Mouse (Mus musculus): ENCODE measurements at regions not wholly inside any gene's neighbourhood (a gene's known extent, or its start where the extent isn't known, plus 50 kb on each side); places are given as distances from the start of the nearest gene placed in this dataset.

- H3K9me3 ChIP-seq (ENCODE audit: control insufficient read depth, insufficient read depth, low read depth, low read length), result no peaks in the 10 kb centered on the region
- in situ Hi-C loops (cut with MboI; ENCODE audit: low sequenced_read_pairs in 2 of 2, unreplicated experiment in 2 of 2), result no loop called here
- H3K9ac ChIP-seq (ENCODE audit: insufficient read depth, low read depth, low read length, poor library complexity, severe bottlenecking), result no peak overlapping the region
- H3K4me1 ChIP-seq (ENCODE audit: control insufficient read depth in 2 of 2, insufficient read depth in 2 of 2, low read length in 2 of 2, poor library complexity in 1 of 2), result no peaks in the 10 kb centered on the region
- no peaks in the 10 kb centered on the region for H3K36me3 ChIP-seq (ENCODE audit: control insufficient read depth, insufficient read depth, low read length, poor library complexity, severe bottlenecking)
- no peak for DNase-seq (ENCODE audit: low read depth, low spot score)
- no peak overlapping the region for H3K4me3 ChIP-seq (ENCODE audit: insufficient read depth in 1 of 2, low read depth in 1 of 2, low read length in 2 of 2, poor library complexity in 1 of 2, severe bottlenecking in 1 of 2)
- TF ChIP-seq ZNF384 (IDR thresholded peaks at IDR 0.05; ENCODE audit: low read depth, low read length), result no peak
- no peak for TF ChIP-seq CHD2 (IDR thresholded peaks at IDR 0.05; ENCODE audit: low read depth, low read length)
- TF ChIP-seq MAFK (IDR thresholded peaks at IDR 0.05; ENCODE audit: insufficient read depth, low read depth, low read length), result no peak
- TF ChIP-seq ZC3H11A (IDR thresholded peaks at IDR 0.05; ENCODE audit: borderline replicate concordance, low read depth, low read length), result no peak
- no peak for TF ChIP-seq HCFC1 (IDR thresholded peaks at IDR 0.05; ENCODE audit: borderline replicate concordance, insufficient read depth, low read length)
- H3K27ac ChIP-seq (ENCODE audit: insufficient read depth, low read depth, low read length, poor library complexity, severe bottlenecking), result no peak overlapping the region
These were observed 129.3 kb downstream of the Hlx start for GRCm38 (mm10) chr1:184603136-184603535.

- no peak overlapping the region for H3K27ac ChIP-seq (ENCODE audit: insufficient read depth, low read depth, low read length, poor library complexity, severe bottlenecking)
These were observed 137.0 kb downstream of the Hlx start for GRCm38 (mm10) chr1:184595449-184595848.

GRCm38 (mm10) chr1:184590634-184591033, 141.8 kb downstream of the Hlx start:
- TF ChIP-seq ZC3H11A (IDR thresholded peaks at IDR 0.05; ENCODE audit: borderline replicate concordance, low read depth, low read length), result no peak
- no peak for TF ChIP-seq MAFK (IDR thresholded peaks at IDR 0.05; ENCODE audit: insufficient read depth, low read depth, low read length)
- TF ChIP-seq CHD2 (IDR thresholded peaks at IDR 0.05; ENCODE audit: low read depth, low read length), result no peak
- no peak for TF ChIP-seq ZNF384 (IDR thresholded peaks at IDR 0.05; ENCODE audit: low read depth, low read length)
- TF ChIP-seq HCFC1 (IDR thresholded peaks at IDR 0.05; ENCODE audit: borderline replicate concordance, insufficient read depth, low read length), result no peak
- DNase-seq (ENCODE audit: low read depth, low spot score), result no peak
- Histone ChIP-seq H3K36me3 (ENCODE audit: control insufficient read depth, insufficient read depth, low read length, poor library complexity, severe bottlenecking) (no peaks in the 10 kb centered on the region), H3K4me1 (ENCODE audit: control insufficient read depth in 2 of 2, insufficient read depth in 2 of 2, low read length in 2 of 2, poor library complexity in 1 of 2) (no peaks in the 10 kb centered on the region), H3K4me3 (ENCODE audit: insufficient read depth in 1 of 2, low read depth in 1 of 2, low read length in 2 of 2, poor library complexity in 1 of 2, severe bottlenecking in 1 of 2) (no peak overlapping the region), H3K9ac (ENCODE audit: insufficient read depth, low read depth, low read length, poor library complexity, severe bottlenecking) (no peak overlapping the region), H3K9me3 (ENCODE audit: control insufficient read depth, insufficient read depth, low read depth, low read length) (no peaks in the 10 kb centered on the region), H3K27ac (ENCODE audit: insufficient read depth, low read depth, low read length, poor library complexity, severe bottlenecking) (no peak overlapping the region)
- in situ Hi-C loops (cut with MboI; ENCODE audit: low sequenced_read_pairs in 2 of 2, unreplicated experiment in 2 of 2), result no loop called here

More at GRCm38 (mm10) chr1:184595449-184595848, 137.0 kb downstream of the Hlx start:
- H3K4me3 ChIP-seq (ENCODE audit: insufficient read depth in 1 of 2, low read depth in 1 of 2, low read length in 2 of 2, poor library complexity in 1 of 2, severe bottlenecking in 1 of 2), result no peak overlapping the region
- in situ Hi-C loops (cut with MboI; ENCODE audit: low sequenced_read_pairs in 2 of 2, unreplicated experiment in 2 of 2), result no loop called here
- H3K9me3 ChIP-seq (ENCODE audit: control insufficient read depth, insufficient read depth, low read depth, low read length), result no peaks in the 10 kb centered on the region
- TF ChIP-seq HCFC1 (IDR thresholded peaks at IDR 0.05; ENCODE audit: borderline replicate concordance, insufficient read depth, low read length), result no peak
- no peak for TF ChIP-seq CHD2 (IDR thresholded peaks at IDR 0.05; ENCODE audit: low read depth, low read length)
- no peak for TF ChIP-seq ZC3H11A (IDR thresholded peaks at IDR 0.05; ENCODE audit: borderline replicate concordance, low read depth, low read length)
- TF ChIP-seq MAFK (IDR thresholded peaks at IDR 0.05; ENCODE audit: insufficient read depth, low read depth, low read length), result no peak
- no peak for TF ChIP-seq ZNF384 (IDR thresholded peaks at IDR 0.05; ENCODE audit: low read depth, low read length)
- H3K4me1 ChIP-seq (ENCODE audit: control insufficient read depth in 2 of 2, insufficient read depth in 2 of 2, low read length in 2 of 2, poor library complexity in 1 of 2), result no peaks in the 10 kb centered on the region
- DNase-seq (ENCODE audit: low read depth, low spot score), result no peak
- H3K9ac ChIP-seq (ENCODE audit: insufficient read depth, low read depth, low read length, poor library complexity, severe bottlenecking), result no peak overlapping the region
- H3K36me3 ChIP-seq (ENCODE audit: control insufficient read depth, insufficient read depth, low read length, poor library complexity, severe bottlenecking), result no peaks in the 10 kb centered on the region

- Histone ChIP-seq H3K36me3 (ENCODE audit: control insufficient read depth, insufficient read depth, low read length, poor library complexity, severe bottlenecking) (no peaks in the 10 kb centered on the region), H3K4me3 (ENCODE audit: insufficient read depth in 1 of 2, low read depth in 1 of 2, low read length in 2 of 2, poor library complexity in 1 of 2, severe bottlenecking in 1 of 2) (no peak overlapping the region), H3K9me3 (ENCODE audit: control insufficient read depth, insufficient read depth, low read depth, low read length) (no peaks in the 10 kb centered on the region), H3K4me1 (ENCODE audit: control insufficient read depth in 2 of 2, insufficient read depth in 2 of 2, low read length in 2 of 2, poor library complexity in 1 of 2) (no peaks in the 10 kb centered on the region), H3K9ac (ENCODE audit: insufficient read depth, low read depth, low read length, poor library complexity, severe bottlenecking) (no peak overlapping the region), H3K27ac (ENCODE audit: insufficient read depth, low read depth, low read length, poor library complexity, severe bottlenecking) (no peak overlapping the region)
- TF ChIP-seq ZNF384 (IDR thresholded peaks at IDR 0.05; ENCODE audit: low read depth, low read length) (no peak), CHD2 (IDR thresholded peaks at IDR 0.05; ENCODE audit: low read depth, low read length) (no peak), ZC3H11A (IDR thresholded peaks at IDR 0.05; ENCODE audit: borderline replicate concordance, low read depth, low read length) (no peak)
- in situ Hi-C loops (cut with MboI; ENCODE audit: low sequenced_read_pairs in 2 of 2, unreplicated experiment in 2 of 2), result no loop called here
- no peak for DNase-seq (ENCODE audit: low read depth, low spot score)
These were observed 143.1 kb downstream of the Hlx start for GRCm38 (mm10) chr1:184589277-184589676.

GRCm38 (mm10) chr1:184584505-184584874, 147.9 kb downstream of the Hlx start:
- in situ Hi-C loops (cut with MboI; ENCODE audit: low sequenced_read_pairs in 2 of 2, unreplicated experiment in 2 of 2), result no loop called here
- DNase-seq (ENCODE audit: low read depth, low spot score), result no peak

More at GRCm38 (mm10) chr1:184584505-184584874, 147.9 kb downstream of the Hlx start:
- TF ChIP-seq HCFC1 (IDR thresholded peaks at IDR 0.05; ENCODE audit: borderline replicate concordance, insufficient read depth, low read length) (no peak), ZC3H11A (IDR thresholded peaks at IDR 0.05; ENCODE audit: borderline replicate concordance, low read depth, low read length) (no peak), MAFK (IDR thresholded peaks at IDR 0.05; ENCODE audit: insufficient read depth, low read depth, low read length) (no peak), CHD2 (IDR thresholded peaks at IDR 0.05; ENCODE audit: low read depth, low read length) (no peak), ZNF384 (IDR thresholded peaks at IDR 0.05; ENCODE audit: low read depth, low read length) (no peak)
- no peaks in the 10 kb centered on the region for H3K36me3 ChIP-seq (ENCODE audit: control insufficient read depth, insufficient read depth, low read length, poor library complexity, severe bottlenecking)
- H3K9ac ChIP-seq (ENCODE audit: insufficient read depth, low read depth, low read length, poor library complexity, severe bottlenecking), result no peak overlapping the region
- no peak overlapping the region for H3K4me3 ChIP-seq (ENCODE audit: insufficient read depth in 1 of 2, low read depth in 1 of 2, low read length in 2 of 2, poor library complexity in 1 of 2, severe bottlenecking in 1 of 2)
- H3K27ac ChIP-seq (ENCODE audit: insufficient read depth, low read depth, low read length, poor library complexity, severe bottlenecking), result no peak overlapping the region
- H3K4me1 ChIP-seq (ENCODE audit: control insufficient read depth in 2 of 2, insufficient read depth in 2 of 2, low read length in 2 of 2, poor library complexity in 1 of 2), result no peaks in the 10 kb centered on the region
- no peaks in the 10 kb centered on the region for H3K9me3 ChIP-seq (ENCODE audit: control insufficient read depth, insufficient read depth, low read depth, low read length)
